Mouse (Mus musculus): ENCODE measurements around the gene Catsperd. TPM values are rescaled to one million over a fixed set of nuclear protein-coding genes. Genes with fewer than 3 reads are reported as not detected.

Gene Catsperd
- polyA plus RNA-seq, 1 experiment from 2014 or later = 0.40 TPM

DNA sequence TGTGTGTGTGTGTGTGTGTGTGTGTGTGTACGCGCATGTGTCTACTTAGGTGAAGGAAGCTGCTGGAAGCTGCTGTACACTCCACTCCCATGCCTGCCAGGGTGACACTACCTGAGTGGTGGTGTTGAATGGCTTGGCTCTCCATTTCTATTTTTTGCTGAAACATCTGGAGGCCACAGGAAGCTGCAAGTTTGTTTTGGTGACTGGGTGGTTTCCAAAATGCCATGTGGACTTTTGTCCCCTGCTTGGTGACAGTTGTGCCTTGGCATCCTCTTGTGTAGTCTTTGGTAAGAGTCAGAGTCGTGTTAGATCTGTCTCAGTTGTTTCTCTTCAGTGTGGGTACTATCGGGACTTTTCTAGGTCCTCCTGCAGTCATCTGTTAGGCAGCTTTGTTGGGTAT lies 58.9 kb downstream of the Catsperd start:
- Histone ChIP-seq H3K4me2 (no peak overlapping the region), H3K27ac (replicated peaks) (no peak overlapping the region), H3K27me3 (replicated peaks) (no peaks in the 10 kb centered on the region), H3K9ac (no peak overlapping the region), H3K9me3 (no peaks in the 10 kb centered on the region), H3K4me3 (no peak overlapping the region), H3K4me1 (peaks cover 61% of the 10 kb centered on the region), H3K36me3 (peaks cover 86% of the 10 kb centered on the region)
- 90% methylated on average over 4 of the region's 4 CpGs for WGBS
- ATAC-seq (ENCODE audit: extremely low read depth, insufficient number of reproducible peaks, low FRiP score, low TSS enrichment) = no peak

DNA sequence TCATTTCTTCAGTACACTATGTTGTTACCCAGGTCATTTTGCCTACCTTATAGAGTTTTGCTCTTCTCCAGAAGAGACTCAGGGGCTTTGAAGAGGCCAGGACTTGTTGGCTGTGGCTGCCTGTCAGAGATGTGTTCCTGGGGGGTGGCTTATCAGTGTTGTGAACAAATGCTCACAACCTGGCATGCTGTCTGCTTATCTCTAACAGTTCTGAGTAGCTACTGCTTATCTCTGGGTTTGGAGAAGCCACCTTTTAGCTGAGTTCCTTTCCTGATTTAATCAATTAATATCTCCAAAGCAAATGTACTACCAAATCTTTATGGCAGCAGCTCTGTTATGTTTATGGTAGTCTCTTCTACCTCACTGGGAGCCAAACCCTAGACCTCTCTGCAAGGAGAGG lies 60.1 kb downstream of the Catsperd start:
- H3K27ac ChIP-seq (replicated peaks) = no peak overlapping the region
- no peaks in the 10 kb centered on the region for H3K27me3 ChIP-seq (replicated peaks)
- no peak overlapping the region for H3K4me2 ChIP-seq
- no peak overlapping the region for H3K4me3 ChIP-seq
- H3K9ac ChIP-seq = no peak overlapping the region
- H3K36me3 ChIP-seq = peaks cover 87% of the 10 kb centered on the region
- H3K9me3 ChIP-seq = no peaks in the 10 kb centered on the region
- peaks cover 61% of the 10 kb centered on the region for H3K4me1 ChIP-seq
- ATAC-seq (ENCODE audit: extremely low read depth, insufficient number of reproducible peaks, low FRiP score, low TSS enrichment) = no peak

DNA sequence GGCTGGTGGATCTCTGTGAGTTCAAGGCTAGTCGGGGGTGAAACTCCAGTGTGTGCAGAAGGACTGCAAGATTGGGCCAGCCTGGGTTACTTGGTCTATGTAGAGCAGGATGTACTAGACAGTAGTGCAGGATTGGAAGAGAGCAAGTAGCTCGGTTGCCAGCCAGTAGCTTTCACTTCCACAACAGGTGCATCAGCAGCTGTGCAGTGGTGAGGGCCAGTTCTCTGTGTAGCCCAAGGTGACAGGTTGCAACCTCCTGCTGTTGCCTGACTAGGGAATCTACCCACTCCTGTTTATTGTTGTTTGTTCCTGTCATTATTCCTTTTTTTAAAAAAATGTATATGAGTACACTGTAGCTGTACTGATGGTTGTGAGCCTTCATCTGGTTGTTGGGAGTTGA lies 60.7 kb downstream of the Catsperd start:
- no peak for ATAC-seq (ENCODE audit: extremely low read depth, insufficient number of reproducible peaks, low FRiP score, low TSS enrichment)
- Histone ChIP-seq H3K9me3 (no peaks in the 10 kb centered on the region), H3K27ac (replicated peaks) (no peak overlapping the region), H3K9ac (no peak overlapping the region), H3K4me3 (no peak overlapping the region), H3K27me3 (replicated peaks) (no peaks in the 10 kb centered on the region), H3K4me2 (no peak overlapping the region), H3K36me3 (peaks cover 89% of the 10 kb centered on the region), H3K4me1 (peaks cover 64% of the 10 kb centered on the region)
- WGBS = 83% methylated on average over 2 of the region's 2 CpGs

DNA sequence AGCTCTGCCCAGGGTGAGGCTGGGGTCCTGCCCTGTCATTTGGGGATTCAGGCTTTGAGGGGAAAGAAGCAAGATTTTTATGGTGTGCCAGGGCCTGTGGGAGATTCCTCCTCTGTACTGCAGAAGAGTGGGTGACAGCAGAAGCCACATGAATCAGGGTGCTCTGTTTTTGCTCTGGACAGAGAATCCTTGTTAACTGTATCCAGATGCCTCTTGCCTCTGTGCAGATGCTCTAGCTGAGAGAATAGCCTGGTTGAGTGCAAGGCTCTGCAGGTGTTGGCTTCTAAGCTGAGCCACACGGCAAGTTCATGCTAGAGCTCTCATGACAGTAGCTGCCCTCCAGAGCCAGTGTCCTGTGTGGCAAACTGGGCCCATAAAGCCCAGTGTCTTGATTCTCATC lies 65.5 kb downstream of the Catsperd start:
- Histone ChIP-seq H3K4me3 (no peak overlapping the region), H3K36me3 (peaks cover 94% of the 10 kb centered on the region), H3K9me3 (no peaks in the 10 kb centered on the region), H3K4me1 (peaks cover 44% of the 10 kb centered on the region), H3K27ac (replicated peaks) (peak overlapping the region; percentile 56), H3K9ac (0 out of 2 replicates have a peak overlapping the region, but pooled peaks have one; percentile 44), H3K4me2 (peak overlapping the region; percentile 8), H3K27me3 (replicated peaks) (no peaks in the 10 kb centered on the region)
- 61% methylated on average over 1 of the region's 1 CpGs for WGBS
- no peak for ATAC-seq (ENCODE audit: extremely low read depth, insufficient number of reproducible peaks, low FRiP score, low TSS enrichment)

DNA sequence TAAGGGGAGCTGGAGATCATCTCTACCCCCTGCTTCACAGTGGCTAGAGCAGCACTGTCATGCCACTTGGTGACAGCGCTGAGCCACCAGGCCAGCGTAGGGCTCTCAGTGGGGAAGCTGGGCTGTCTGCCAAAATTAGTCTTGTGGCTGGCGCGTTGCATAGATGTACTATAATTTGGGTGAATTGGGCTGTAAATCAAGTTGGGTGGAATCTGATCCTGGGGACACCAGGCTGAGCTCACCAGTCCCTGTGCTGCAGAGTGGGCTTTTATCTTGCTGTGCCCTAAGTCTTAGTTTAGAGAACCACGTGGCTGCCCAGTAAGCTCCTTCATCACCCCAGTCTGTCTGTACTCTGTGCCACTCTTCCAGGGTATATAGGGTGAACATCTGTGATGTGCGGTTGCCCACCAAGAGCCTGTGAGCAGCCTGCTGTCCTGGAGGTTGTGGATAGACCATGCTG lies 65.9 kb downstream of the Catsperd start:
- Histone ChIP-seq H3K27ac (replicated peaks) (peak overlapping the region; percentile 56; the same call in 1 of the 2 replicates), H3K9me3 (no peaks in the 10 kb centered on the region), H3K9ac (no peak overlapping the region), H3K4me2 (peak overlapping the region; percentile 8), H3K4me3 (no peak overlapping the region), H3K36me3 (peaks cover 94% of the 10 kb centered on the region), H3K27me3 (replicated peaks) (no peaks in the 10 kb centered on the region), H3K4me1 (peaks cover 43% of the 10 kb centered on the region)
- 36% methylated on average over 6 of the region's 6 CpGs for WGBS
- 0 out of 2 replicates have a peak, but pooled peaks have one; percentile 10 for ATAC-seq (ENCODE audit: extremely low read depth, insufficient number of reproducible peaks, low FRiP score, low TSS enrichment)

DNA sequence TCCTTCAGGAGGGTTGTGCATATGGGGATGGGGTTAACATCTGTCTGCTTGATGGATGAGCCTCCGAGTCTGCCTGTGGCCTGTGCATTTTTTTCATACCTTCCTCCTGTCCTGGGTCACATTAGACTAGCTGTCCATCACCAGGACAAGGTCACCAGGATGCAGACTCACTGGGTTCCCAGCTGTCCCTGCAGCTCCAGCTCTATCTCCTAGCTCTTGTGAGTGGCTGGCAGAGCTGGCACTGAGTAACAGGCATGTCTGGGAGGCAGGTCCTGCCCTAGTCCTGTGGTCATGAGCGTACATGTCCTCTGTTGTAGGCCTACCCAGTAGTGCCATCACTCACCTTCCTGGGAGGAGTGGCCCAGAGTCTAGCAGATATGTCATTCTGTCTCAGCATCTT lies 72.5 kb downstream of the Catsperd start:
- H3K27ac ChIP-seq (replicated peaks) = no peak overlapping the region
- H3K9me3 ChIP-seq = no peaks in the 10 kb centered on the region
- no peaks in the 10 kb centered on the region for H3K27me3 ChIP-seq (replicated peaks)
- ATAC-seq (ENCODE audit: extremely low read depth, insufficient number of reproducible peaks, low FRiP score, low TSS enrichment) = no peak
- H3K4me1 ChIP-seq = peaks cover 1% of the 10 kb centered on the region; the same call in 1 of the 2 replicates
- H3K36me3 ChIP-seq = peaks cover 98% of the 10 kb centered on the region
- WGBS = 73% methylated on average over 2 of the region's 2 CpGs
- no peak overlapping the region for H3K4me2 ChIP-seq
- H3K9ac ChIP-seq = no peak overlapping the region
- no peak overlapping the region for H3K4me3 ChIP-seq

DNA sequence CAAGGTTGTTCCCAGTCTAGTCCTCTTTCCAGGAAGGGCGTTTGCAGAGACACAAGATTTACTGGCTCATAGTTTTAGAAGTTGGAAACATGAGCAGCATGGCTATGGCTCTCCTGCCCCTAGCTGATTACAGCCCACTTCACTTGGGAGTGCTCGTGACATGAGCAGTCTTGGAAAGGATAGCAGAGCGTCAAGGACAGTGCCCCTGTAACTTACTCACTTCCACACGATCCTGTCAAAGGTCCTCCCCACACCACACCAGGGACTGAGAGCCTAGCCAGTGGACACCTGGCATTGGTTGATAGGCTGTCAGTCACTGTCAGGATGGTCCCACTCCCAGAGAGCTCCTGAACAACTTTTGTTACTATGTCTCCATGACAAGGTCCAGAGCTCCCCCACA lies 75.1 kb downstream of the Catsperd start:
- no peak overlapping the region for H3K9ac ChIP-seq
- H3K36me3 ChIP-seq = peaks cover 98% of the 10 kb centered on the region
- H3K27me3 ChIP-seq (replicated peaks) = no peaks in the 10 kb centered on the region
- no peaks in the 10 kb centered on the region for H3K4me1 ChIP-seq
- ATAC-seq (ENCODE audit: extremely low read depth, insufficient number of reproducible peaks, low FRiP score, low TSS enrichment) = no peak
- no peak overlapping the region for H3K4me2 ChIP-seq
- 64% methylated on average over 4 of the region's 4 CpGs for WGBS
- no peaks in the 10 kb centered on the region for H3K9me3 ChIP-seq
- H3K4me3 ChIP-seq = no peak overlapping the region
- H3K27ac ChIP-seq (replicated peaks) = peak overlapping the region; percentile 45

DNA sequence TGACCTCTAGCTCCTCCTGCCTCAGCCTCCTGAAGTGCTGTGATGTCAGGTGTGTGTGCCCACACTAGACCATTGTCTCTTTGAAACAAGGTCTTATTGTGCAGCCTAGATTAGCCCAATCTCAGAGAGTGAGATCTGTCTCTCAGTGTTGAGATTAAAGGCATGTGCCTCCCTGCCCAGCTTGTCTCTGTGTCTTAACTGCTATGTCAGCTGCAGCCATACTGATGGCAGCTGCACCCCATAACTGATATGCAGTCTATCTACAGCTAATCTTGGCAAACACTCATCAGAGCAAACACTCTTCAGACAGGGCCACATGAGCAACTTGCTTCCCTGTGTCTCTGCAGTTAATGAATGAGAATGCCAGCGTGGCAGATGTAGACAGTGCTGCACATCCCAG lies 78.6 kb downstream of the Catsperd start:
- ATAC-seq (ENCODE audit: extremely low read depth, insufficient number of reproducible peaks, low FRiP score, low TSS enrichment) = no peak
- Histone ChIP-seq H3K9me3 (no peaks in the 10 kb centered on the region), H3K27me3 (replicated peaks) (no peaks in the 10 kb centered on the region), H3K4me2 (no peak overlapping the region), H3K9ac (no peak overlapping the region), H3K27ac (replicated peaks) (no peak overlapping the region), H3K4me3 (no peak overlapping the region), H3K4me1 (no peaks in the 10 kb centered on the region), H3K36me3 (peaks cover 98% of the 10 kb centered on the region)
- WGBS = 96% methylated on average over 1 of the region's 1 CpGs

DNA sequence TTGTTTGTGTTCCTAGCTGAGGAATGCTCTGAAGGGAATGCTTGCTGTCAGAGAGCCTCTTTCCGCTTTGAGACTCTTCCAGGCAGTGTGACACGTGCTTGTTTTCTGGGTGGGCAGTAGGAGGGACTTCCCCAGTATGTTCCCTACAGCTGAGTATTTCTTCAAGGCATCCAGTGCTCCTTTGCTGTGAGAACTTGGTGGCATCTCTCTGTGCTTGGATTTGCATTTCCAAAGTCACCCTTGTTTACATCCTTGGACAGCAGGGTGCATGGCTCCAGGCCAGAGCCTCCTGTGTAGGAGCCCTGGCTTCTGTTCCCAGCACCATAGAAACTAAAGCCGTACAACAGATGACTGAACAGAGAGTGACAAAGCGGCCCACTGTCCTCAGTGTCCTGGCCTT lies 80.7 kb downstream of the Catsperd start:
- H3K36me3 ChIP-seq = peaks cover 97% of the 10 kb centered on the region
- no peaks in the 10 kb centered on the region for H3K27me3 ChIP-seq (replicated peaks)
- ATAC-seq (ENCODE audit: extremely low read depth, insufficient number of reproducible peaks, low FRiP score, low TSS enrichment) = no peak
- no peak overlapping the region for H3K4me2 ChIP-seq
- no peak overlapping the region for H3K4me3 ChIP-seq
- 83% methylated on average over 4 of the region's 4 CpGs for WGBS
- H3K9me3 ChIP-seq = no peaks in the 10 kb centered on the region
- H3K4me1 ChIP-seq = no peaks in the 10 kb centered on the region
- H3K27ac ChIP-seq (replicated peaks) = no peak overlapping the region
- no peak overlapping the region for H3K9ac ChIP-seq

DNA sequence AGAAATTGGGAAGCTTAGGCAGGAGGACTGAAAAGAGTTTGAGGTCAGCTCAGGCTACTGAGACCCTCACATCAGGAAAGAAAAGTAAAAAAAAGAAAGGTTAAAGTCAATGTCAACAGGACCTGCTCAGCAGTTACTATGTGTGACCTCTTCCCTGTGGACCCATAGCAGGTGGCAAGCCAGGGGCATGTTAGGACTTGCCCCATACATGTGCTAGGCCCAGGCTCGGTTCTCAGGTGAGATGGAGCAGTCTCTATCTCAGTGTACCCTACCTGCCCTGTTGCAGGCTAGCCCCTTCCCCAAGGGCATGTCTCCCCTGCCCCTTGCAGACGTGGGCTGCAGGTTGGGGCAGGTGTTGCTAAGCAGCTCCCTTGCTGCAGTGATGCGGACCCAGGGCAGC lies 81.8 kb downstream of the Catsperd start:
- Histone ChIP-seq H3K4me2 (no peak overlapping the region), H3K36me3 (peaks cover 87% of the 10 kb centered on the region), H3K4me3 (no peak overlapping the region), H3K27me3 (replicated peaks) (no peaks in the 10 kb centered on the region), H3K9me3 (no peaks in the 10 kb centered on the region), H3K27ac (replicated peaks) (no peak overlapping the region), H3K4me1 (peaks cover 8% of the 10 kb centered on the region; the same call in 1 of the 2 replicates), H3K9ac (no peak overlapping the region)
- WGBS = 90% methylated on average over 3 of the region's 3 CpGs
- ATAC-seq (ENCODE audit: extremely low read depth, insufficient number of reproducible peaks, low FRiP score, low TSS enrichment) = no peak
